Mouse (Mus musculus): Measurements from ENCODE around the gene Mchr1. TPM values are rescaled to one million over a fixed set of nuclear protein-coding genes. Genes with fewer than 3 reads are reported as not detected.
"Not testable (repeated sequence)": the region's sequence is repeated elsewhere in the genome, so short reads cannot be mapped to it uniquely, and the experiment has no call there.

Gene Mchr1
- total and polyA plus RNA-seq, 3 experiments = not detected

DNA sequence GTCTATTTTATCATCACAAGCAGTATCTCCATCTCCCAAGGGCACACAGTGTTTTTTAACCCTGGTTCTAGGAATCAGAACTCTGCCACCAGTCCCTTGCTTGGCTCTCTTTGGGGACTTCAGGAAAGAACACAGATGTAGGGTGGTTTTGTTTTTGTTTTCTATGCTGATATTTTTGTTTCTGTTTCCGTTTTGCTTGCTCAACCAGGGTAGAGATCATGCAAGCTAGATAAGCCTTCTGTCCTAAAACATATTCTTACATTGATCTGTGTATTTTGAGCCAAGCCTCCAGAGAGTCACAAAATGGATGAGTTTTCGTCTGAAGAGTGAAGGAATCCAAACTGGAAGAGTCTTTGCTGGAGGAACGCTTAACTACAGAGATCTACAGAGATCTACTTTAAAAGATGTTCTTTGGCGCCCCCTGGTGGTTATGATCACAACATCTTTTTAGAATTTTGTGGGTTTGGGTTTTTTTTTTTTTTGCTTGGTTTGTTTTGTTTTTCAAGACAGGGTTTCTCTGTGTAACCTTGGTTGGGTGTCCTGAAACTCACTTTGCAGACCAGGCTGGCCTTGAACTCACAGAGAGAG is 35.8 kb upstream of the Mchr1 start:
- intact Hi-C loops (cut with DNase I) = loop anchor here (1.0 to 10.0 kb wide), 3 partner anchors 127 to 945 kb away; partner anchors contain the start of gene Atf4
- Histone ChIP-seq H3K4me1 (ENCODE audit: control insufficient read depth, insufficient read depth, low read length) (peaks cover 2% of the 10 kb centered on the region), H3K27me3 (ENCODE audit: control insufficient read depth, insufficient read depth, low read length) (no peaks in the 10 kb centered on the region), H3K9ac (ENCODE audit: low read depth, low read length) (peak overlapping the region; percentile 24; the same call in 1 of the 2 replicates), H3K79me2 (replicated peaks; ENCODE audit: control insufficient read depth, insufficient read depth, low read length) (no peaks in the 10 kb centered on the region), H3K27ac (no peak overlapping the region), H3K36me3 (ENCODE audit: control insufficient read depth, insufficient read depth, low read length) (no peaks in the 10 kb centered on the region), H3K4me3 (0 out of 2 replicates have a peak overlapping the region, but pooled peaks have one; percentile 11)
- TF ChIP-seq CTCF (IDR thresholded peaks at IDR 0.05) (peak; percentile 81), POLR2A (IDR thresholded peaks at IDR 0.05; ENCODE audit: insufficient read depth, low read depth, low read length) (no peak)
- peak; percentile 36 to 50 for DNase-seq
- 6% methylated on average over 4 of the region's 4 CpGs for WGBS

DNA sequence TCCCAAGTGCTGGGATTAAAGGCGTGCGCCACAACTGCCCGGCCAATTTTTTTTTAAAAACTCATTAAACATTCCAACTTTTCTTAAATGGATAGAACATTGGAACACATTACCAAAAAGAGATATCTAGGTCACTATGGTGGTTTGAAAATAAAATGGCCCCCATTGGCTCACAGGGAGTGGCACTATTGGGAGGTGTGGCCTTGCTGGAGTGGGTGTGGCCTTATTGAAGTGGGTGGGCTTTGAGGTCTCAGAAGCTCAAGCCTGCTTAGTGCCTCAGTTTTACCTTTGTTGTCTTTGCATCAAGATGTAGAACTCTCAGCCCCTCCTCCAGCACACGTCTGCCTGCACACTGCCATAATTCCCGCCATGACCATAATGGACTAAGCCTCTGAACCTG is 32.8 kb upstream of the Mchr1 start:
- DNase-seq = no peak
- H3K27me3 ChIP-seq (ENCODE audit: control insufficient read depth, insufficient read depth, low read length) = no peaks in the 10 kb centered on the region
- H3K9ac ChIP-seq (ENCODE audit: low read depth, low read length) = no peak overlapping the region
- H3K79me2 ChIP-seq (replicated peaks; ENCODE audit: control insufficient read depth, insufficient read depth, low read length) = no peaks in the 10 kb centered on the region
- WGBS = 96% methylated on average over 5 of the region's 5 CpGs
- H3K4me1 ChIP-seq (ENCODE audit: control insufficient read depth, insufficient read depth, low read length) = peaks cover 2% of the 10 kb centered on the region
- no peaks in the 10 kb centered on the region for H3K36me3 ChIP-seq (ENCODE audit: control insufficient read depth, insufficient read depth, low read length)
- no peak overlapping the region for H3K27ac ChIP-seq
- intact Hi-C loops (cut with DNase I) = no loop called here
- TF ChIP-seq CTCF (IDR thresholded peaks at IDR 0.05) = no peak
- TF ChIP-seq EP300 (IDR thresholded peaks at IDR 0.05; ENCODE audit: insufficient read depth, low read depth, low read length) = no peak
- no peak for TF ChIP-seq POLR2A (IDR thresholded peaks at IDR 0.05; ENCODE audit: insufficient read depth, low read depth, low read length)
- H3K4me3 ChIP-seq = no peak overlapping the region

DNA sequence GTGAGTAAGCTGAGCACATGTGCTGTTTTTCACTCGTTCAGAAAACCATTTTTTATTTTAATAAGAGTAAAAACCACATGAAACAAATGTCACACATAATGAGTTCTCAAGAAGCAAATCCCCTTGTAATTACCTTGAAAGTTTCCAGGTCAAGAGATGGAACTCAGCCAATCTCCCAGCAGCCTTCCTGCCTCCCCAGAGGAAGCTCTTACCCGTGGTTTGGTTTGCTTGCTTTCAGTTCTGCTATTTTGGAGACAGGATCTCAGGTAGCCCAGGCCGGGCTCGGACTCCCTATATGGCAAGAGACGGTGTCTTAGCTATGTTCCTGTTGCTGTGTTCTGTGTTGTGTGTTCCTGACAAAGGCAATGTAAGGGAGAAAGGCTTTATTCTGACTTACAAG is 24.8 kb upstream of the Mchr1 start:
- TF ChIP-seq CTCF (IDR thresholded peaks at IDR 0.05) (no peak), EP300 (IDR thresholded peaks at IDR 0.05; ENCODE audit: insufficient read depth, low read depth, low read length) (no peak), POLR2A (IDR thresholded peaks at IDR 0.05; ENCODE audit: insufficient read depth, low read depth, low read length) (no peak)
- Histone ChIP-seq H3K9ac (ENCODE audit: low read depth, low read length) (no peak overlapping the region), H3K4me3 (no peak overlapping the region), H3K36me3 (ENCODE audit: control insufficient read depth, insufficient read depth, low read length) (no peaks in the 10 kb centered on the region), H3K4me1 (ENCODE audit: control insufficient read depth, insufficient read depth, low read length) (no peaks in the 10 kb centered on the region), H3K27ac (no peak overlapping the region), H3K27me3 (ENCODE audit: control insufficient read depth, insufficient read depth, low read length) (no peaks in the 10 kb centered on the region), H3K79me2 (replicated peaks; ENCODE audit: control insufficient read depth, insufficient read depth, low read length) (no peaks in the 10 kb centered on the region)
- 53% methylated on average over 5 of the region's 5 CpGs for WGBS
- DNase-seq = no peak
- intact Hi-C loops (cut with DNase I) = no loop called here

DNA sequence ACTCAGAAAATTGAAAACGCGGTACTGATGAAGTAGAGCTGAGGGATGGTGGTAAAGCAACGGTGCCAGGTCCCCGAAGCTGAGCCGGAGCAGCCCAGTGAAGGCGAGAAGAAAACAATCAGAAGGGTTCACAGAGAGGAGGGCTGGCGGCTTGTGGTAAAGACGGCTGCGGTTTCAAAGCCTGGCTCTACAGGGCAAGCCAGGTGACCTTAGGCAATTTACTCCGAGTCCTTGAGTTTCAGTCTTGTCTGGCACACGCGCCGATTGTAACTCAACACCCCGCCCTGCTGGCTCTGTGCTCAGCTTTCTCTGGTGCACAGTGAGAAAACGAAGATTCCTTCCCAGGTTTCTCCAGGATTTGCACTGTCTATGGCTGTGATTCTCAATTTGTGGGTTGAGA is 22.3 kb upstream of the Mchr1 start:
- WGBS = 72% methylated on average over 15 of the region's 15 CpGs
- no peaks in the 10 kb centered on the region for H3K36me3 ChIP-seq (ENCODE audit: control insufficient read depth, insufficient read depth, low read length)
- H3K9ac ChIP-seq (ENCODE audit: low read depth, low read length) = no peak overlapping the region
- intact Hi-C loops (cut with DNase I) = no loop called here
- no peak overlapping the region for H3K4me3 ChIP-seq
- H3K27me3 ChIP-seq (ENCODE audit: control insufficient read depth, insufficient read depth, low read length) = no peaks in the 10 kb centered on the region
- H3K4me1 ChIP-seq (ENCODE audit: control insufficient read depth, insufficient read depth, low read length) = no peaks in the 10 kb centered on the region
- no peak for TF ChIP-seq EP300 (IDR thresholded peaks at IDR 0.05; ENCODE audit: insufficient read depth, low read depth, low read length)
- TF ChIP-seq POLR2A (IDR thresholded peaks at IDR 0.05; ENCODE audit: insufficient read depth, low read depth, low read length) = no peak
- TF ChIP-seq CTCF (IDR thresholded peaks at IDR 0.05) = no peak
- no peaks in the 10 kb centered on the region for H3K79me2 ChIP-seq (replicated peaks; ENCODE audit: control insufficient read depth, insufficient read depth, low read length)
- no peak overlapping the region for H3K27ac ChIP-seq
- DNase-seq = peak in 1 of 2 experiments; percentile 20

DNA sequence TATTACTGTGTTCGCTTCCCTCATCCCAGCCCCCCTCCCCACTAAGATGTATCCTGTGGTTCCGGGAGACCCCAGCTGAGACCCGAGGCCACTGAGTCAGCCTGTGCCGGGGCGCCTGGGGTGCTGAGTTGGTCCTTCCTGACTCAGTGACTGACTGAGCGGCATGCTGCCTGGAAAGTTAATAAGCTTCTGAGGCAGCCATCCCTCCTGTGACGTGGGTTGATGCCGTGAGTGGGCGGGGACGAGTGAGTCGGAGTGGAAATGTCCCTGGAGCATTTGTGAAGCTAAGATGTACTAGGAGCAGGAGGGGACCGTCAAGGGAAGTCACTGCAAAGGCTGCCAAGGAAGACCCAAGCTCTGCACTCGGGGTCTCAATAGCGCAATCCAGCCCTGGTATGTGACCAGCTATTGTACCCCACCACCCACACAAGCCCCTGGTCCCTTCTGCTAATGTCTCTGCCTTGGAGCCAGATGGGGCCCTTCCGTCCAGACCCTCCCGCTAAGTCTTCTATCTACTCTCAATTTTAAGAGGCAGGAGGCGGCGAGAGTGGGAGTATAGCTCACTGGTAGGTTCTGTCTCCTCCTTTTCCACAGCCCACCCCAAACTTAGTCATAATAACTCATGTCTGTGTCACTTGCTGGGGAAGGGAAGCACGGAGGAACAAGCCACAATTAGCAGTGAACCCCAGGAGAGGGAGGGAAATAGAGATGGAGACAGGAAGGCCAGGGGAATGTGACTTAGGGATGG is 18.2 kb upstream of the Mchr1 start:
- Histone ChIP-seq H3K9ac (ENCODE audit: low read depth, low read length) (no peak overlapping the region), H3K4me1 (ENCODE audit: control insufficient read depth, insufficient read depth, low read length) (no peaks in the 10 kb centered on the region), H3K27me3 (ENCODE audit: control insufficient read depth, insufficient read depth, low read length) (no peaks in the 10 kb centered on the region), H3K27ac (no peak overlapping the region), H3K36me3 (ENCODE audit: control insufficient read depth, insufficient read depth, low read length) (no peaks in the 10 kb centered on the region), H3K4me3 (no peak overlapping the region), H3K79me2 (replicated peaks; ENCODE audit: control insufficient read depth, insufficient read depth, low read length) (no peaks in the 10 kb centered on the region)
- intact Hi-C loops (cut with DNase I) = no loop called here
- DNase-seq = no peak
- 74% methylated on average over 19 of the region's 19 CpGs for WGBS
- no peak for TF ChIP-seq POLR2A (IDR thresholded peaks at IDR 0.05; ENCODE audit: insufficient read depth, low read depth, low read length)
- TF ChIP-seq EP300 (IDR thresholded peaks at IDR 0.05; ENCODE audit: insufficient read depth, low read depth, low read length) = no peak
- no peak for TF ChIP-seq CTCF (IDR thresholded peaks at IDR 0.05)

DNA sequence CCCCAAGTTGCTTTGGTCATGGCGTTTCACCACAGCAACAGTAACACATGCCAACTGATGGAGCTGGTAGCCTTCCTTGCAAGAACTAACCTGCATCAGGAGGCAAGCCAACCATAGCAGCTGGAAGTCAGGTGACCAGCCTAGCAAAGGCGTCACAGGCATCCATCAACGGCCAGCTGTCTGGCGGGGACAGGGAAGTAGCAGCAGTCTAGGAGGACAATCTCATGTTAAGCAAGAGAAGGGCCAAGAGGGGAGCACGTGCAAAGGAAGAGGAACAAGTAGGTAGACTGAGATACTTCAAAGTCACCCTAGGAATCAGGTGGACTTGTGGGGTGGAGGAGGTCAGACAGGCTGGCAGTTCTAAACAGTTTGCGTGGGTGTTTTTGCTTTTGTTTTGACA is 16.2 kb upstream of the Mchr1 start:
- WGBS = 61% methylated on average over 6 of the region's 6 CpGs
- Histone ChIP-seq H3K36me3 (ENCODE audit: control insufficient read depth, insufficient read depth, low read length) (no peaks in the 10 kb centered on the region), H3K79me2 (replicated peaks; ENCODE audit: control insufficient read depth, insufficient read depth, low read length) (no peaks in the 10 kb centered on the region), H3K4me3 (no peak overlapping the region), H3K4me1 (ENCODE audit: control insufficient read depth, insufficient read depth, low read length) (no peaks in the 10 kb centered on the region), H3K27me3 (ENCODE audit: control insufficient read depth, insufficient read depth, low read length) (no peaks in the 10 kb centered on the region), H3K9ac (ENCODE audit: low read depth, low read length) (no peak overlapping the region), H3K27ac (no peak overlapping the region)
- intact Hi-C loops (cut with DNase I) = no loop called here
- TF ChIP-seq EP300 (IDR thresholded peaks at IDR 0.05; ENCODE audit: insufficient read depth, low read depth, low read length) = no peak
- no peak for TF ChIP-seq CTCF (IDR thresholded peaks at IDR 0.05)
- no peak for TF ChIP-seq POLR2A (IDR thresholded peaks at IDR 0.05; ENCODE audit: insufficient read depth, low read depth, low read length)
- no peak for DNase-seq

DNA sequence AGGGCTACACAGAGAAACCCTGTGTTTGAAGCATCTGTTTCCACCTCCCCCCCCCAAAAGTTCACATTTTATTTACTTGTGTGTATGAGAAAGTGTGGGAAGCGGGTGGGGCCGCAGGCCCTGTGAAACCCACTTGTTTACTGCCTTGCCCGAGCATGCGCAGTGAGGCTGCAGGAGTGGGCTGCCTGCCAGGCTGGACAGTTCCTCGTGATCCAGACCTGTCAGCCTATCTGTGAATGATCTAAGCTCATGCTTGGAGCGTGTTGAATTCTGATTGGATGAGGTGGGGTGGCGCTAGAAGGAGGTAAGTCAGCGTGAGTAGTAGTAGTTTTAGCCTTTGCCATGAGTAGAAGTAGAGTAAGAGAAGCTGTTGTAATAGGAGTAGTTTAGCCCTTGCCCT is 15.2 kb upstream of the Mchr1 start:
- not testable (repeated sequence) for H3K27ac ChIP-seq, H3K4me3 ChIP-seq, DNase-seq

More for the DNA sequence above, 15.2 kb upstream of the Mchr1 start:
- H3K9ac ChIP-seq (ENCODE audit: low read depth, low read length); H3K79me2 ChIP-seq (replicated peaks; ENCODE audit: control insufficient read depth, insufficient read depth, low read length); H3K27me3 ChIP-seq (ENCODE audit: control insufficient read depth, insufficient read depth, low read length); intact Hi-C loops (cut with DNase I); H3K36me3 ChIP-seq (ENCODE audit: control insufficient read depth, insufficient read depth, low read length); H3K4me1 ChIP-seq (ENCODE audit: control insufficient read depth, insufficient read depth, low read length): not testable (repeated sequence)
- WGBS = 70% methylated on average over 8 of the region's 8 CpGs

Data from heart, adult 2 months (tissue).